Mouse (Mus musculus) kidney, adult 9 months (tissue): ENCODE results near the gene Ppil4.
A peak's percentile ranks its signal among the peaks of the same experiment; 100 is the strongest.

Source experiments
- DNase-seq: peaks from one replicate; pipeline ENCODE4 v3.0.0; 2022

The Ppil4 gene

DNA sequence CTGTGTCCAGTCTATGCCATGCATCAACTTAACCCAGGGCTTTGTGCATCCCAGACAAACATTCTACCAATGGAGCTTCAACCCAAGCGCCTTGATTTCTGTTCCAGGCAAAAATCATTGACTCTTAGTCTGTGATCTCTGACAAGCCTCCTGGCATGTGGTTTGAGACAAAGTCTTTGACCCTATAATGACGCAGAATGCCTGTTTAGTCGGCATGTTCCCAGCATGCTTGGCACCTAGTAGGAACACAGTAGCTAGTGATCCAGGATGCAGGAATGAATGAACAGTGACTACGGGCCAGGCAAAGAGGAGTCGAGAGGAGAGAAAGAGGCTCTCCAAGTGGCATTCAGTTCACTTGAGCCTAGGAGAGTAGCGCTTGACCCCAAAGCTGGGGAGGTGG, 70.7 kb downstream of the Ppil4 start:
- no peak for DNase-seq

DNA sequence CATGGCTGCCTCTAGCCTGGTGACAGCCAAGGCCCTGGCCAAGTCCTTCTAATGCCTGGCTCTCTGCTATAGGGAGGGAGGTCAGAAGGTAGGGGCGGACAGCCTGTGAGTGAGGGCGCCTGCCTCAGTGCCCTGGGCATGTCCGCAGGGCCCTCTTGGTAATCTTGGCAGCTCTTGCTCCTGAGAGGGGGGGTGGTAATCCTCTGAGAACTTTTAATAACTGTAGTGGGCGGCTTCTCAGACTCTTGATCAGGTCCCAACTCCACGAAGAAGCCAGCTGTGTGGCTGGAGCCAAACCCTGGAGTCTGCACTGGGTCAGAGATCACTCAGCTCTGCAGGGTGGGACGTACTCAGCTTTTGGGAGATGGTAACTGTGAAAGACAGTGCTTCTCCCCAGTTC, 71.5 kb downstream of the Ppil4 start:
- DNase-seq, result no peak

DNA sequence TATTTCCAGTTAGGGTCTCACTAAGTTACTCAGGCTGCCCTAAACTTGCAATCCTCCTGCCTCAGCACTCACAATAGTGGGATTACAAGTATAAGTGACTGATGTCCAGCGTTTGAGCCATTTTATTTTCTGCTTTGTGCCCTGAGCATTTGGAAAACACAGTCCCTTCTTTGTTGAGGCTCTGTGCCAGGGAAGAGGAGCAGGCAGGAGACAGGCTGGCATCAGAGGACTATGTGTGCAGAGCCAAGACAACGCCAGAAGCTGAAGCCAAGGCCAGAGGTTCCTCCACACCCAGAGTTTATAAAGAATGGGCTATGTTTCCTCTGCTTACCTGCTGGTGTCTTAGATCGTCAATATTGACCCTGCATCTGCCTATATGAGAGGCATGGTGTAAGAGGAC, 72.1 kb downstream of the Ppil4 start:
- no peak for DNase-seq

DNA sequence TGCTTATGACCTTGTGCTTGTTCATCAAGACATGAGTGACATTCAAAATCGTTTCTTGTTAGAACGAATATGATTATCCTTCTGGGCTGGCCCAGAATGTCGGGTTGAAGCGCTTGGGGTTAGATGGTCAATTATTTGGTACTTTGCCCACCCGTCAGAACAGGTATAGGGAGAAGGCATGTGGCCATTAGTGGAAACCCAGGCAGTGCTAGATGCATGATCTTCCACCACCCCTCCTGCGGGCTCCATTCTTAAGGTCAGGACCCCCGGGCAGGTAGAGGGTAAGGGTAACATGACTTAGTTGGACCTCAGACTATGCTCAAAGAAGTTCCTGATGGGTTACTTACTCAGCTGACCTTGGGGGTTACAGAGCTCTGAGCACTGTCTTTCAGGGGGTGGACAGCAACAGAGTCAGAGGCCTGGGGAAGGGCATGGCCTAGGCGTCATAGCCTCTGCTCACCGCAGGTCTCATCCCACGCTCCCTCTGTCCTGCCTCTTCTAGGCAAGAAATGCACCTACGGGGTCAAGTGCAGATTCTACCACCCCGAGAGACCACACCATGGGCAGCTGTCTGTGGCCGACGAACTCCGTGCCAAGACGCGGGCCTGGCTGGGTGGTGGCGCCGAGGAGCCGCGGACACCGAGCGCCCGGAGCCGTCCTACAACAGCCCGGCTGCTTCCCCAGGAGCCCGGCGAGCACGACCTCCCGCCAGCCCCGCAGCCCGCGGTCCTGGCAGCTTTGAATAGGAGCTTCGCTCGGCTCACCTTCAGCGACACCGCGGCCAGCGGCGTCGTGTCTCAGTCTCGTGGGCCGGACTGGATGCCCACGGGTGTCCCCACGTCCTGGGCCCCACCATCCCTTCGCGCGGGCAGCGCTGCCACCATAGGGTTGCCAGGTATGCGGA, 74.3 kb downstream of the Ppil4 start:
- DNase-seq, result peak; percentile 19

- DNase-seq, result no peak
Measured at GRCm38 (mm10) chr10:7867666-7868030, 75.0 kb downstream of the Ppil4 start.

- DNase-seq, result no peak
Measured at GRCm38 (mm10) chr10:7869746-7870145, 77.1 kb downstream of the Ppil4 start.

- peak; percentile 15 for DNase-seq
Measured at GRCm38 (mm10) chr10:7870571-7871315, 78.1 kb downstream of the Ppil4 start.

GRCm38 (mm10) chr10:7871381-7872020, 78.8 kb downstream of the Ppil4 start:
- no peak for DNase-seq
